Mouse (Mus musculus): Measurements from ENCODE around the gene Tsga10ip.
"Not testable (repeated sequence)": the region's sequence is repeated elsewhere in the genome, so short reads cannot be mapped to it uniquely, and the experiment has no call there.

Gene Tsga10ip

GRCm38 (mm10) chr19:5424092-5424781 lies 21.9 kb upstream of the Tsga10ip start:
- peak in 1 of 2 experiments; percentile 60 for DNase-seq (ENCODE audit: low spot score in 2 of 2)

- DNase-seq (ENCODE audit: low spot score in 2 of 2): no peak
These were observed 21.2 kb upstream of the Tsga10ip start for GRCm38 (mm10) chr19:5423561-5423960.

- DNase-seq (ENCODE audit: low spot score in 2 of 2): no peak
These were observed 20.6 kb upstream of the Tsga10ip start for GRCm38 (mm10) chr19:5422895-5423443.

GRCm38 (mm10) chr19:5422267-5422666 lies 19.9 kb upstream of the Tsga10ip start:
- no peak for DNase-seq (ENCODE audit: low spot score in 2 of 2)

DNA sequence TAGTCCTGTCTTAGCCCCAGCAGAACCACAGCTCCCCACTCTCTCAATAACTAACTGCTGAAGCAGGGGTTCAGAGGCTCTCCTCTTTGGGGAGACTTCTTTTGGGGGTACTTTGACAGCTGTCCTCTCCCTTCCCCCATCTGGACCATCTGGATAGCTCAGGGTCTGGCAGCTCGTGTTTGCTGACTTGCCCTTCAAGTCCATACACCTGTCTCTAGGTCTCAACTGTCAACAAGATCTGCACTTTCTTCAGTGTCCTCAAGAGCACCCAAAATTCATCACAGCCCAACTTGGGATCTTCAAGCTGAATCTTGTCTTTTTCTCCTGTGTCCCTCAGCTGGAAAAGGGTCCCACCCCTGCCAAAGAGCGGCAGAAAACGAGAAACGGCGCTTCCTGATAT lies 19.5 kb upstream of the Tsga10ip start:
- no peak for DNase-seq (ENCODE audit: low spot score in 2 of 2)

- DNase-seq (ENCODE audit: low spot score in 2 of 2): no peak
These were observed 18.3 kb upstream of the Tsga10ip start for GRCm38 (mm10) chr19:5420579-5420978.

DNA sequence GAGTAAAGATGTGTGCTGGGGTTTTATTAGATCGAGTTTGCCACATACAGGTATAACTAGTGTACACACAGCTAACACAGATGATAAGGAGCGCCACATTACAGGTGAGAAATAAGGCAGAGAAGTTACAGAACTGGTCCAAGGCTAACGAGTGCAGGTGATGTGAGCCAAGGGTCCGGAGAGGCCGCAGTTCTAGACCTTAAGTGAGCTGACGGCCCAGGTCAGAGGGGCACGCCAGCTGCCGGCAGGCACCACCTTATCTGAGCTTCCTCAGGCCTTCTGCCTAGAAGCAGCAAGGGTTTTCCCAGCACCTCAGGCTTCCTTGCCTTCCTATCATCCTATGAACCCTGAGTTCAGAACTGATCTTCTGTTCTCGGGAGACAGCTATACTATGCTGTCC lies 17.3 kb upstream of the Tsga10ip start:
- DNase-seq (ENCODE audit: low spot score in 2 of 2): no peak

DNA sequence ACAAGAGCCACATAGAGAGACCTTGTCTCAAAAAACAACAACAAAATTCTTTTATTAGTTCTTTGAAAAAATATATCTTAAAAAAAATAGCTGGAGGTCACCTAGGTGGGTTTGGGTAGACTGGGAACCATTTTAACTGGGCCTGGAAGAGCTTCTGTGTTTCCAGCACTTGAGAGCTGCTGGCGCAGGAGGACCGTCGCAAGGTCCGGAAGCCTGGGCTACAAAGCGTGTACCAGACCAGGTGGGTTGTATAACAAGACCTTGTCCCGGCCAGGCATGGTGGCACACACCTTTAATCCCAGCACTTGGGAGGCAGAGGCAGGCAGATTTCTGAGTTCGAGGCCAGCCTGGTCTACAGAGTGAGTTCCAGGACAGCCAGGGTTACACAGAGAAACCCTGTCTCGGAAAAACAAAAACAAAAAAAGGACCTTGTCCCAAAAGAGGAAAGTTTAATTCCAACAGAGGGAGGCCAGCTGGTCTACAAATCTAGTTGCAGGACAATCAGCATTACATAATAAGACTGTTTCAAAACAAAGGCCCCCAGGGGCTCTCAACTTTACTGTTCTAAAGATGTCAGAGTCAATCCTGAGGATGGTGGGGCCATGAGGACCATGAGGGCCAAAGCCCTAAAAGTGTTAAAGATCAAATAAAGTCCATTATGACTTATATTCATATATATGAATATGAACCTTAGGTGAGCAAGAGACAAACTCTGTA lies 16.6 kb upstream of the Tsga10ip start:
- peak; percentile 50 to 53 for DNase-seq (ENCODE audit: low spot score in 2 of 2)

GRCm38 (mm10) chr19:5414534-5414957 lies 12.2 kb upstream of the Tsga10ip start:
- peak; percentile 77 to 83 for DNase-seq (ENCODE audit: low spot score in 2 of 2)

DNA sequence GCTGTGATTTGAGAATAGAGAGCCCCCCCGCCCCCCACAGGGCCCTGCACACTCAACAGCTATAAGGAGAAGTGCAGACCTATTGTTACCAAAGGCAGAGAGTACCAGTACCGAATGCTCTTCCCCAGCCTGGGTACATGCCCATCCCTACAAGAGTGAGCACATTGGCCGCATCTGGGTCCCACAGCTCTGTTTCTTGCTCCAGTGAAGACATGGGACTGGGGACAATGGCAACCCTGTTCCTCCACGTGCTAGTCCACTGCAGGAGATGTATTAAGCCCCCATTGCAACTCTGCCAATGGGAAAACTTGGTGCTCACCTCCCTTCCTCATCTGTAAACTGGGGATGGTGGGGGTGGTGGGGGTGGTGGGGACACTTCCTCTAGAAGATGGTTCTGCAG lies 11.5 kb upstream of the Tsga10ip start:
- DNase-seq (ENCODE audit: low spot score in 2 of 2): no peak

DNA sequence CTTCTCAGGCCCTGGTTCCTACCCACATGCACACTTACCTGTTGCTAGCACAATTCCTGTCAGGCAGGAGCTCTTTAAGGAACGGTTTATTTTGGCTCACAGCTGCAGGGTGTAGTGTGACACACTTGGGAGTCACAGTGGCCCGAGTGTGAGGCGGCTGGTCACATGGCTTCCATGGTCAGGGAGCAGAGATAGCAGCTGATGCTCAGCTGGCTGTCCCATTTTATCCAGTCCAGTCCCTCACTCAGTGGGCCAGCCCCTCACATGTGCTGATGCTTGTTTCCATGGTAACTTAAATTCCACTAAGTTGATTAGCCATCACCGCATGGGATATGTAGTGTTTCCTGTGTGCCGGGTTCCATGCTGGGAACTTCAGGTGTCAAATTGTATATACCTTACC lies 9.6 kb upstream of the Tsga10ip start:
- peak; percentile 51 to 64 for DNase-seq (ENCODE audit: low spot score in 2 of 2)

- DNase-seq (ENCODE audit: low spot score in 2 of 2): no peak
These were observed 8.3 kb upstream of the Tsga10ip start for GRCm38 (mm10) chr19:5410641-5411040.

DNA sequence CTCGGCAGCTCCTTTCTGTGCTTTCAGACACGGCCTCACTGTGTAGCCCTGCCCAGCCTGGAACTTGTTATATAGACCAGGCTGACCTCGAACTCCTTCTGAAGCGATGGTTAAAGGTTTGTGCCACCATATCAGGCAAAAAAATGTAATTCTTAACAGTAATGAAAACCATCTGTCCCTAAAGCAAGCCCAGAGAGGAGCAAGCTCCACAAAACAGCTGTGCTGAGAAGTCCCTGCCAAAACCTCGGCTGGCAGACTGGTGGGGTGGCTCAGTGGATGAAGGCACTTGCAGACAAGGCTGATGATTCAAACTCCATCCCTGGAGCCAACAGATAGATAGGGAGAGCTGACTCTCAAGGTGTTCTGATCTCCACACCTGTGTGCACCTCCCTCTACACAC lies 6.7 kb upstream of the Tsga10ip start:
- DNase-seq (ENCODE audit: low spot score in 2 of 2): peak; percentile 59 to 60

GRCm38 (mm10) chr19:5408057-5409001 lies 6.0 kb upstream of the Tsga10ip start:
- DNase-seq (ENCODE audit: low spot score in 2 of 2): peak; percentile 69 to 76

DNA sequence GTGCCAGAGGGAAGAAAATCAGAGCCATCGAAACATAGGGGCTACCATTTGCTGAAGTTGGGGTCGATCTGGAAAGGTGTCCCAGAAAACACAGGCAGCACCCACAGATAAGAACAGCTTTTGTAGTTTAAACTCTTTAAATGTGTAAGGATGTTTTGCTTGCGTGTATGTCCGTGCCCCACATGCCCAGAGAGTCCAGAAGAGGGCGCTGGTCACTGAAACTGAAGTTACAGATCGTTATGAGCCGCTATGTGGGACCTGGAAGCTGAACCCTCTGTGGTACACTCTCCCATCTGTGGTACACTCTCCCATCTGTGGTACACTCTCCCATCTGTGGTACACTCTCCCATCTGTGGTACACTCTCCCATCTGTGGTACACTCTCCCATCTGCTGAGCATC lies 4.8 kb upstream of the Tsga10ip start:
- peak in 1 of 2 experiments; percentile 77 for DNase-seq (ENCODE audit: low spot score in 2 of 2)

- peak; percentile 66 to 73 for DNase-seq (ENCODE audit: low spot score in 2 of 2)
These were observed 4.3 kb upstream of the Tsga10ip start for GRCm38 (mm10) chr19:5406531-5407126.

- no peak for DNase-seq (ENCODE audit: low spot score in 2 of 2)
These were observed 3.6 kb upstream of the Tsga10ip start for GRCm38 (mm10) chr19:5405924-5406323.

DNA sequence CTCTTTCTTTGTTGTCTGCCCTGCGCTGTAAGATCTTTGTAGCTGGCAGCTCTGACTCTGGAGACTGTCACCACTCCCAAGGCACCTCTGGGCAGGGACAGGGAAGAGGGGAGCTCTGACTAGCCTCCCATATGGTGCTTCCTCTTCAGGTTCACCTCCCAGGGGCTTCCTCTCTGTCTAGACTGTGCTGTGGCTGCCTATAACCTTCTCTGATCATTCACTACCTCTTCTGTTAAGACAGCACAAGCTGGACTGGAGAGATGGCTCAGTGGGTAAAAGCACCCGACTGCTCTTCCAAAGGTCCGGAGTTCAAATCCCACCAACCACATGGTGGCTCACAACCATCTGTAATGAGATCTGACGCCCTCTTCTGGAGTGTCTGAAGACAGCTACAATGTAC lies 1.3 kb downstream of the Tsga10ip start:
- DNase-seq (ENCODE audit: low spot score in 2 of 2): not testable (repeated sequence)

DNA sequence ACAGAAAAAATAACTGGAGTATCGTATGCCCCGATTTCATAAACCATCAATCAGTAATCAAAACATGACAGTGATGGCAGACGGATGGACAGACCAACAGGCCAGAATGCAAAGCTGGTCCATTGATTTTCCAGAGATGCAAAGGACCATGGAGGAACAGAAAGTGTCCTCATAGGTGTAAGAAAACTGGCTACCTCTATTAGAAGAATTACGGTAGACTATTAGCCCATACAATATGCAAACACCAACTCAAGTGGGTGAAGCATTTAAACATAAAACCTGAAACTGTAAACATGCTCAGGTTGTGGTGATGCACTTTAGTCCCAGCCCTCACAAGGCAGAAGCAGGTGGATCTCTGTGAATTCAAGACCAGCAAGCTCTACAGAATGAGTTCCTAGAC lies 7.0 kb downstream of the Tsga10ip start:
- DNase-seq (ENCODE audit: low spot score in 2 of 2): no peak

- DNase-seq (ENCODE audit: low spot score in 2 of 2): no peak
These were observed 8.2 kb downstream of the Tsga10ip start for GRCm38 (mm10) chr19:5394168-5394567.

GRCm38 (mm10) chr19:5392892-5393291 lies 9.4 kb downstream of the Tsga10ip start:
- peak in 1 of 2 experiments; percentile 51 for DNase-seq (ENCODE audit: low spot score in 2 of 2)

All from heart, adult 9 months (tissue).